Mouse (Mus musculus) spleen, postnatal 36 days (tissue): Measurements from ENCODE around the gene Gpr152.

Experiments
- DNase-seq, 2 experiments: peaks; one replicate each; pipeline ENCODE4 v3.0.0; 2022; ENCODE audit warnings: low spot score in 2 of 2, mixed read lengths in 1 of 2

Gpr152 gene

DNA sequence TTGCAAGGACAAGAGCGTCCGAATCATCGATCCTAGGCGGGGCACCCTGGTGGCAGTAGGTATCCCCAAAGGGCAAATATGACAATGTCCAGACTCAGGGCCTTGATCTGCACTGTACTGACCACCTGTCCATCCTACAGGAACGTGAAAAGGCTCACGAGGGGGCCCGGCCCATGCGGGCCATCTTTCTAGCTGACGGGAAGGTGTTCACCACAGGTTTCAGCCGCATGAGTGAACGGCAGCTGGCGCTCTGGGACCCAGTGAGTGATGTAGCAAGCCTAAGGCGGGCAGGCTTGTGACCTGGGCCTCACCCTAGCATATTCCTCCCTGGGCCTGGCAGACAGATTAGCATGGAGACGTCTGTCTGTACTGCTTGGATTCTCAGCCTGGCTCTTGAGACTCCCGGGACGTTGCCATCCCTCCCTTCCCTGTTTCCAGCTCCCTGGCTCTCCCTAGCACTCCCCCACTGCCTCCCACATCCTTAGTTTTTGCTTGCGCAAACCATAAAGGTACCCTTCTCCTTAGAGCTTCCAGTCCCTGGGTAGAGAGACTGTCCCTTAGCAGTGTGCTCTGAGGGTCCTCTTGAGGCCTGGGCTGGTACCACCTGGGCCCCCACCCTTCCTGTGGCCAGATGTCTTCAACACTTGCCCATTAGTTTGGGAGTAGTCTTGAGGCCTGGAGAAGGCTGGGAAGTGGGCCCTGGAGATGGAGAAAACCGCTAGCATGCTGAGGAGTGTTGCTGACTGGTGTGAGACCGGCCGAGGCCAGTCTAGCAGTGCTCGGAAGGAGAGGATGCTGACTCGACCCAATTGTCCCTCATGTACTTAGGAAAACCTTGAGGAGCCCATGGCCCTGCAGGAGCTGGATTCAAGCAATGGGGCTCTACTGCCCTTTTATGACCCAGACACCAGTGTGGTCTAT lies 11.2 kb downstream of the Gpr152 start:
- DNase-seq: no peak

DNA sequence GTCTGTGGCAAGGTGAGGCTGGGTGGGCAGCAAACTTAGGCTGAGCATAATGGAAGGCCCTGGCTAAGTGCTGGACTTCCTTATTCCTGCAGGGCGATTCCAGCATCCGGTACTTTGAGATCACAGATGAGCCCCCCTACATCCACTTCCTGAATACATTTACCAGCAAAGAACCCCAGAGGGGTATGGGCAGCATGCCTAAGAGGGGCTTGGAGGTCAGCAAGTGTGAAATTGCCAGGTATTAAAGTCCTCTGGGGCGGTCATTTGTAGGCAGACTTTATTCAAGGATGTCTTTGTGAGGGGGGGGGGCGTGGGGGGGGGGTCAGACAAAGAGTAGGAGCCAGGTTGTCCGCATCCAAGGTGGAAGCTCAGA lies 11.9 kb downstream of the Gpr152 start:
- no peak for DNase-seq

DNA sequence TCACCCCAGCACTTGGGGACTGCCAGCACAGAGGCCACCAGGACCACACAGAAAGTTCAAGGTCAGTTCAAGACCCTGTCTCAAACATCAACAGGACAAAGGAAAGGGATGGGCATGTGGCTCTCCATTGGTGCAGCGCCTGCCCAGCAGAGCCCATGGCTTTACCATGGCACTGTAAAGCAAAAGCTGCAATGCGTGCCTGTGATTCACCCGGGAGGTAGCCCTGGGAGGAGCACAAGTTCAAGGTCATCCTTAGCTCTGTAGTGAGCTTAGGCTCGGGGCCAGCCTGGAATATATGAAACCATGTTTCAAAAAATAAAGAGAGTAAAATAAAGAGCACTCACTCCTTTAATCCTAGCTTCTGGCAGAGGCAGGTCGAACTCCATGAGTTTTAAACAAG lies 12.3 kb downstream of the Gpr152 start:
- DNase-seq: no peak

DNA sequence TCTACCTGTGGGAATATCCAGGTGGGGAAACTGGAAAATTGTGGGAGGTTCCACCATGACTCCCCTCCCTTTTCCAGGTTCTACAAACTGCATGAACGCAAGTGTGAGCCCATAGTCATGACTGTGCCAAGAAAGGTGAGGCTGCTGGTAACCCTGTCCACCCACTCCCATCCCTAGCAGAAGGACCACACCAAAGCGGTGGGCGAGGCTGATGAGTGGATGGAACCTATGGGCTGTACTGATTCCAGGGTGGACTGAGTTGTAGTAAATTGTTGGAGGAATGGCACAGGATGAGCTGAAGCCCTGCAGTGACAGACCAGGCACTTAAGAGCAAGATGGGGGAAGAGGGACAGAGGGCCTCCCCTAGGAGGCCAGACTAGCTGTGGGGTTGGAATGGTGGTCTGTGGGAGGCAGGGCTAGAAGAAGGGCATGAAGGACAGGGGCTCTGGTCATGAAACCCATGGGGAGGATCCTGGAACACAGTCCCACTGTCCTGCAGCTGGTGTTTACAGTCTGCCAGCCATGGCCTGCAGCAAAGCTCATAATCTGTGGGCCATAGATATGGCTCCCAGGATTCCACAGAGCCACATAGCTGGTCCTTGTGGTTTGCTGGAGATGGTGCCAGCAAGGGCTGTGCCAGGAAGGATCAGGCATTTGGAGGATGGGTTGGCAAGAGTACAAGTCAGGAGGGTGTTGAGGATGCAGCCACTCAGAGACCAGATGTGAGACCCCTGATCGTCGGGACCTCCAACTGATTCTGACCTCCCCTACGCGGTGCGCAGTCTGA lies 13.1 kb downstream of the Gpr152 start:
- no peak for DNase-seq

DNA sequence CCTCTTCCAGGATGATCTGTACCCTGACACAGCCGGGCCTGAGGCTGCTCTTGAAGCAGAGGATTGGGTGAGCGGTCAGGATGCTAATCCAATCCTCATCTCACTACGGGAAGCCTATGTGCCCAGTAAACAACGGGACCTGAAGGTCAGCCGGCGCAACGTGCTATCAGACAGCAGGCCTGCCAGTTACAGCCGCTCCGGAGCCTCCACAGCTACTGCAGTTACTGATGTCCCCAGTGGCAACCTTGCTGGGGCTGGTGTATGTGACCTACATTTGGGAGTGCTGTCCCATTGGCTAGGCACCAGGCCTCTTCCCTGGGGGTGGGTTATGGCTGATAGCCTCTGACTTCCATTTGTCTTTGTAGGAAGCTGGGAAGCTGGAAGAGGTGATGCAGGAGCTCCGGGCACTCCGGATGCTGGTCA lies 13.7 kb downstream of the Gpr152 start, which contains the start of gene Ptprcap:
TSS of gene Ptprcap (plus strand) at position 373 of the 423 bp plus-strand sequence.
- no peak for DNase-seq

DNA sequence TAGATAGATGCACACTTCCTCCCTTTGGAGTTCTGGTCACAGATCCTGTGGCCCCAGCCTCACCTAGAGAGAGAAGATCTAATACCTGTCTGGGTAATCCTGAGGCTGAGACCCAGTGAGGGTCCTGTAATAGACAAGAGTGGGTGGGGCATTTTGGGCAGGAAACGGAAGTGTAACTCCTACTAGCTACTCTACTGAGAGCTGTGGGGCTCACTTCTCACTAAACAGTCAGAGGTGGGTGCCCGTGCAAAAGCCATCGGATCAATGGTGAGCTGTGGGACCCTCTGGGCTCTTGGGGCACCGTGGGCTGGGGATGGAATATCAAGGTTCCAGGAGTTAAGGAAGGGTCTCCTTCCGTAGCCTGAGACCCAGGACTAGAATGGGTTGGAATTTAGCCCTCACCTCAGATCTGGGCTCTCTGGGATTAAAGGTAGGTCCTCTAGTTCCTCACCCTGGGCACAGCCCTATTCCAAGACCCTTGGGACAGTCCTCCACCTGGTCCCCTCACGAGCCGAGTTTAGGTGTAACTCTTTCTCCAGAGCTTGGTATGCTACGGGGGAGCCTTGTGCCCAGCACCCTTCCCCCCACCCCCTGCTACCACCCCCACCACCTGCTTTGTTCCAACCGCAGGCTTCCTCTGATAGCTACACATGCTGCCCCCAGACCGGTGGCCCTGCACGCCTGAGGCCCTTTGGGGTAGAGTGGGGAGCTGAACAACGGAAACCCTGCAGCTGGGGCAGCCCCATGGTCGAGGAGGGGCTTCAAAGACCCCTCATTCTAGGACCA lies 15.0 kb downstream of the Gpr152 start:
- DNase-seq: peak; percentile 88 to 89

DNA sequence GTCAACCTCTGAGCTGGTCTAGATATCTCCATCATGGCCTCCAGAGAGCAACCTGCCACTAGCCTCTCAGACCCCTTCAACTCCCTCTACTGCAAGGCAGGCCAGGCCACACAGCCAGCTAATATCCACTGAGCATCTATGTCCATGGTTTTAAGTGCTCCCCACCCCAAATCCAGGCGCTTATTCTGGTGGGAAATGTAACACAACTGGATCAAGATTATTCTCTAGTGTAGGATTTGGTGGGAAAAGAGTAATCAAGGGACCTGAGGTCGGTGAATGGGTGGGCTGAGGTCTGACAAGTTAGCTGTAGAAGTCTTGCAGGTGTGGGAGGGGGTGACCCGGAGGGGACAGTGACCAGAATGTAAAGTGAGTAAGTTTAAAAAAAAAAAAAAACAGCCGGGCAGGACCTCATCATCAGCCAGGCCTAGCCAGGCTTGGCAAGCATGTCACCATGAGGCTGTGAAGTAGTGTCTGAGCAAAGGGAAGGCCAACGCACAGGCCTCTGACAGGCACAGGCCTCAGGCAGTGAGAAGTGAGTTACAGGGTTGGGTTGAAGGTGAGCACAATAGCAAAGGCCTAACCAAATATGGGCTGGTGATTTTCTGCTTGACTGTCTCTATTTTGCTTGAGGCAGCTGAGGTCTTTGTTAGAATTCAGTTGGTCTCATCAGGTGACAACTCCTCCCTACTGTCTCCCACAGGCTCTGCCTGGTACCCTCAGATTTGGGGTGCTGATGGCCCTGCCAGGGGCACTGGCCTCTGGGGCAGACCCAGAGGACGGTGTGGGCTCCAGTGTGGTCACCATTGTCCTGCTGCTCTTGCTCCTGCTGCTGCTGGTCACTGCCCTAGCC lies 15.9 kb downstream of the Gpr152 start:
- DNase-seq: peak; percentile 77

DNA sequence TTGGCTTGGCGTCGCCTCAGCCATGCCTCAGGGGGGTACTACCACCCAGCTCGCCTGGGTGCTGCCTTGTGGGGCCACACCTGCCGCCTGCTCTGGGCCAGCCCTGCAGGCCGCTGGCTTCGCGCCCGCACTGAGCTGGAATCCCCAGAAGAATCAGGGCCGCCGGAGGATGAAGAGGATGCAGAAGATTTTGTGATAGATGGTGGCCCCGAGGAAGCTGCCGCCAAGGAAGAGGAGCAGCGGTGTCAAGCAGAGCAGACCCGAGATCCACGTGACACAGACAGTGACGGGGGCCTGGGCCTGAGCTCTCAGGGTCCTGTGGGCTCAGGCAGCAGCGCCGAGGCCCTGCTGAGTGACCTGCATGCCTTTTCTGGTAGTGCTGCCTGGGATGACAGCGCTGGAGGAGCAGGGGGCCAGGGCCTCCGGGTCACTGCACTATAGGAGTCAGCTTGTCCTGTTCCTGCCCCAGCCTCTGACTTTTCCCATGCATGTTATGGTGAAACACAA lies 16.5 kb downstream of the Gpr152 start:
- no peak for DNase-seq

DNA sequence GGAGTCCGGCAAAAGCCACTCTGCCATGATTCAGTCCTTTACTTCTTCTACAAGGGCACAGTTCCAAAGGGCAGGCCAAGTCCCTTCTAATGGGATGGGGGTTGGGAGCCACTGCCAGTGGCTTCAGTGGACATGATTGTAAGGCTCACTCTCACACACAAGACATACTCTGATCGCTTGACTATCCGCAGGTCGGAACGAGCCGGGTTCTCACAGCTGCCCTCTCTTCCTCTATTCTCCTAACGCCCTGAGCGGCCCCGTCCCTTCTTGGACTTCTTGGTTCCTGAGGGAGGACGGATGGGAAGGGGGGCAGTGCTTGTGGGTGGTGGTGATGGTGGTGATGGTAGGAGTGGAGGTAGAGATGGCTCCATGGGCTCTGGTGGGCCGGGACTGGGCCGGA lies 17.2 kb downstream of the Gpr152 start:
- DNase-seq: no peak

DNA sequence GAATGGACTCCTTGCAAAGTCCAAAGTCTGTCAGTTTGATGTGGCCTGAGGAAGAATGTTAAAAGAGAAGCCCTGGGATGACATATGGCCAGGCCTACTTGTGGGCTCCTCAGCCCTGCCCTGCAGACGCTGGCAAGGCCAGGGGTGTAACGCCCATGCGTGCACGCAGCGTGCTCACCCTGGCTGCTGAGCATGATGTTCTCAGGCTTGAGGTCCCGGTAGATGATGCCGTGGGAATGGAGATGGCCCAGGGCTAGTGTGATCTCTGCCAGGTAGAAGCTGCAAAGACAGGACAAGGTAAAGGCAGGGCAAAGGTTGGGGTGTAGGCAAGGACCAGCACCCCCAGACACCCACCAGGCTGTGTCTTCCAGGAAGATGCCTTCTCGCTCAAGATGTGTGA lies 19.5 kb downstream of the Gpr152 start:
- no peak for DNase-seq

DNA sequence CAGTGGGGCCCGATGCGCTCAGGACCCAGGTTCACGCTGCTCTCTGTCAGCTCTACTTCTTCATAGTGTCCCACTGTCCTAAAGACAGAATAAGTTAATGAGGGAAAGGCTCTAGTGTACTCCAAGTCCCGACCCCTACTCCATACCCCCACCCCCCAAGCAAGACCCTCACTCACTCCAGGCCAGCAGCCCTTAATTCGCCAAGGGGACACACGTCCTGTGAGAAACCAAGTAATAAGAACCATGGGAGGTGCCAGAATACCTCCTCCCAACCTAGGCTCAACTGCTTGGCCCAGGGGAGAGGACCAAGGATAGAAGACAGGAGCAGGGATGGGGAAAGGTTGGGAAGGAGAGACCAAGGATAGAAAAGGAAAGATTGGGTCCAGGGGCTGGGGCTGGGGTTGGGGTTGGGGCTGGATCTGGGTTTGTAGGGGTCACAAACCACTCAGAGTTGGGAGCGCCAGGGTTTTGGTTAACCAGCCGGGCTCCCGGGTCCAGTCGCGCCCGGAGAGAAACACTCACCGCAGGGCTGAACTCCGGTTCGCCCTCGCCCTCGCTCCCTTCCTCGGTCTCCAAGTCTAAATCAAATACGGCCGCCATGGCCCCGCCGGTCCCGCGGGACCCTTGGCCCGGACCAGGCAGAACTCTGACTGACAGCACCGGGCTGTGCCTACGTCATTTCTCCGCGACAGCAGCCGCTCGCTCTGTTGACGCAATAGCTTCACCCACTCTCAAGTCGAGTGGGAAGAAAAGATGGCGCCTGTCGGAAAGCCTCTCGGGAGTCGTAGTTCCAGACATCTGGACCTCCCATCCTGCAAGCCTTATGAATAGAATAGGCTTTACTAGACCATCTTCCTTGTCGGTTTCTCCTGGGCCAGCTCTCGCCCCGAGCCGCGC lies 23.3 kb downstream of the Gpr152 start, which contains the start of gene Rps6kb2:
TSS of gene Rps6kb2 (minus strand) at position 709 of the 897 bp plus-strand sequence.
- peak; percentile 94 to 95 for DNase-seq

DNA sequence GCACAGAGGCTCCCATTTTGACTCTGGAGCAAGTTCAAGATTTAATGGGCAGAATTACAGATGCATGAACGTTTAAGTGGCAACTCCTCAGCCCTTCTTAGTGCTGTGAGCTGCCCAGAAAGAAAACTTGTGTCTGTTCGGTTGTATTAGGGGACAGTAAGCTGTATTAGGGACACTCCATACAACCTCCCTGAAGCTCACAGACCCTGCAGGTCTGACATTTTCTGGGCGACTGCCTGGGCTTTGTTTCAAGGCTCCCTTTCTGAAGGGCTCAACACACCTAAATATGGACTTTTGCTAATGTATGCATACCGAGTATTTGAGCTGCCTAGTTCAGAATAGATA lies 23.9 kb downstream of the Gpr152 start:
- DNase-seq: no peak

DNA sequence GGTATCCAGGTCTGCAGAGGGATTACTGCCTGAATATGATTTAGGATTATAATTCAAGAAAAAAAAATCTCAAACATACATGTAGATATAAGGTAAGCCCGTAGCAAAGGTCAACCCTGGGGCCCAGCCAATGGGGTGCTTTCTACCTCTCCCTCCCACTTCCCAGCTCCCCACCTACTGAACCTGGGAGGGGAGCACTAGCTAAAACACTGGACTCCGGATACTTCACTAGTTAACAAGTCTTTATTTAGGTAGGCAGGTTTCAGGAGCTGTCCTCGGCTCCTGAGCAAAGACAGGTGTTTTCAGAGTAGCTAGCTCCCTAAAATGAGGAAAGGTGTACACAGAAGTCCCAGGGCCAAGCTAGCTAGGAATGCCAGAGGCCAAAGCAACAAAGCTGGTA lies 24.5 kb downstream of the Gpr152 start:
- DNase-seq: no peak

DNA sequence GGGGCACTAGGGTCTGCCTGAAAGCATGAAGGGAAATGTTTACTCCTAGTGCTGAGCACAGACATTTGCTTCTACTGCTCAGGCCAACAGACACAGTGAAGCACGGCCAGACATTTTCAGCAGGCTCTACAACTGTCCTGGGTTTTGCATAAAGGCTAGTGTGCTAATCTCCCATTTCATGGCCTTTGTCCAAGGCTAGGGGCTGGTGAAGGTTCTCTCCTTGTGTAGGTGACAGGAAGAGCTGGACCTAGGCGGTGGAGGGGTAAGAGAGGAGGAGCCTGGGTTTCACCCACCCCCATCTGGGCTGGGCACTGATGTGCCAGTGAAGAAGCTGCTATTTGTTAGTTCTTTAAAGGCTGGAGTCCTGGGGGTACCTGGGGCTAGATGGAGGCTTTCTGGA lies 25.1 kb downstream of the Gpr152 start:
- DNase-seq: no peak

DNA sequence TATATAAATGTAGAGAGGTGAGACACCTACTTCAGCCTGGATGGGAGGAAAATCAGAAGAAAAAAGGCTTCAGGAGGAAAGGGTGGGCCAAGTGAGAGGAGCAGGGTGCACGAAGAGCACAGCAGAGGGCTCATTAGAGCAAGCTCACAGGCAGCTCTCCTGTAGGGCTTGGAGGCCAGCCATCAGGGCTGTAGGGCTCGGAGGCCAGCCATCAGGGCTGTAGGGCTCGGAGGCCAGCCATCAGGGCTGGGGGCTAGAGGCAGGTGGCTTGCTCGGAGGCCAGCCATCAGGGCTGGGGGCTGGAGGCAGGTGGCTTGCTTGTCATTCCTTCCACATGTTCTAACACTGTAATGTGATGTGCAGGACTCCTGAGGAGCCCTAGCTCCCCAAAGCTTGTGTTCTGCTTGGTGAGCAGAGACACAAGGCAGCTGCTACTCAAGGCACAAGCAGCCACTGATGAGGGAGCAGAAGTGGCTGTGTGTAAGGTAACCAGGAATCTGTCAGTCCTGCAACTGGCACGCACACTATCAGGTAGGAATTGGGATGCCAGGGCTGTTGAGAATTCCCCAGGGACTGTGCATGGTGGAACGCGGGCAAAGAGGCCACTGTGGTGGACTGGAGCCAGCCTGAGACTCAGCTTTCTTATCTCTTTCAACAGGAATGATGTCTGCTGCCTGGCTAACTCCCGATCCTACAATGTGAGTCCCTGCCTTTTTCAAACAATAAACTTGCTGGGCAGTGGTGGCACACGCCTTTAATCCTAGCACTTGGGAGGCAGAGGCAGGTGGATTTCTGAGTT lies 27.3 kb downstream of the Gpr152 start:
- DNase-seq: no peak

DNA sequence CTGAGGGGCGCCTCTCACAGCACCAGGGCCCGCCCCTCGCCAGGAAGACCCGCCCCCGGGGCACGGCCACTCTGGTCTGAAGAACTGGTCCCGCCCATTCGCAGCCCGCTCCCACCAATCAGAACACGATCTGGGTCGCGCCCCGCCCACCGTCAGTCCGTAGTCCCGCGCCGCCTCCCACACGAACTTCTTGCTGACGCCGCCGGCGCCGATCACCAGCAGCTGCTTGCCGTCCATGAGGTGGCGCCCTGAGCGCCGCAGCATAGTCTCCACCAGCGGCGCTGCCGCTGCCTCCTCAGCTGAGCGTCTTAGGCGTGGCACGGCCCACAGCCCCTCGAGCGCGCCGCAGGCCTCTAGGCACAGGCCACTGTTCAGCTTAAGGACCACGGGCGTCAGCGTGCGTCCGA lies 29.8 kb downstream of the Gpr152 start:
- DNase-seq: peak; percentile 99

DNA sequence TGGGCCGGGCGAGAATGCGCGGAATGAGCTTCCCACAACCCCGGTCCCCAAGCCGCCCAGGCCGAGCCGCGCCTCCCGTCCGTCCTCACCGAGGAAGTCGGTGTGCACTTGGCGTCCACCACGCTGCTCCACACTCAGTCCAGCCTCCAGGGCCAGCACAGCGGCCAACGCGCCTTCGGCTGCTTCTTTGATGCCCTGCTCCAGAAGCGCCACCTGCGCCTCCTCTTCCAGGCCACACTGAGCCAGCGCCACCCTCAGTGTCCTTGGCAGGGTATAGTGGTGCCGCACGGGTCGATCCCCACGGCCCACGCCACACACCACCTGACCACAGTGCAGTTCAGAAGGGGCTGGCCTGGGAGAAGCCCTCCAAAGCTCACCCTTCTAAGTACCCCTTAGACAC lies 30.2 kb downstream of the Gpr152 start:
- no peak for DNase-seq

DNA sequence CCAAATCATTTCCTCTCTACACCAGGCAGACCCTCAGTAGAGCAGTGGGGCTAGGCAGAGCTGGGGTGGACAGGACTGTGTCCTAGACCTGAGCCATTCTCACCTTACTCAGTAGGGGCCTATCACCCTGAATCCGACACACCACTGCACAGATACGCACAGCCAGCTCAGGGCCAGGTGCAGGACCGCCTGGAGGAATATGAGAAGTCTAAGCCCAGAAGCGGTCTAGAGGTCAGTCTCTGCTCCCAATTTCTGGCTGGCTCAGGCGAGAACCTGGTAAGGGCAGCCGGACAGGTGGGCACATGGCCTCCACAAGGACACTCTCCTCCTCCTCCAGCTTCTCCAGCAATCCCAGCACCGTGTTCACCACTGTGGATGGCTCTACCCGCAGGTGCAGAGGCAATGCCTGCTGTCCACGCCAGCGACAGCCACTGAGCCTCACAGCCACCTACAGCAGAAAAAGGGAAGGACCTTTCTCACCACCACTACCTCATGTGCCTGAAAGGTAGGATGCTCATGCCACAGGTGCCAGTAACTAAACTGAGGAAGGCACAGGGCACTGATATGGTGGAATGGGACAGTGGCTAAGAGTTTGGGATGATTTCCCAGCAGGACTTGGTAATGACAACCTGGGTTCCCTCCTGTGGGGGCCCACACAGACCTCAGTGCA lies 31.3 kb downstream of the Gpr152 start:
- DNase-seq: no peak
